Mouse (Mus musculus) limb, embryonic 14.5 days (tissue): Measurements from ENCODE around the gene 2310034G01Rik. TPM values are rescaled to one million over a fixed set of nuclear protein-coding genes. Genes with fewer than 3 reads are reported as not detected.

ENCODE experiments used
- ATAC-seq: fragments of 200-750 bp; cut with Nextera tagmentation; 2 replicates; pipeline ENCODE4 v1.8.0; 2017; ENCODE audit warnings: low read depth, moderate number of reproducible peaks, moderate TSS enrichment; ENCODE audit not compliant: low FRiP score
- DNase-seq: peaks from one replicate; pipeline ENCODE4 v3.0.0-alpha.2; 2015; ENCODE audit warnings: low spot score
- H3K27ac ChIP-seq: fragments of 300-500 bp; sonication (generic); replicated peaks from 2 replicates; pipeline ENCODE4 v1.5.1; 2014; ENCODE audit warnings: low read depth, mild to moderate bottlenecking, low read length, moderate library complexity, mixed read lengths
- H3K27me3 ChIP-seq: fragments of 300-500 bp; sonication (generic); 2 replicates; pipeline ENCODE4 v1.6.1; 2014; ENCODE audit warnings: low read length, mixed read lengths; ENCODE audit not compliant: control insufficient read depth, insufficient read depth
- H3K36me3 ChIP-seq: fragments of 300-500 bp; sonication (generic); 2 replicates; pipeline ENCODE4 v1.6.1; 2014; ENCODE audit warnings: mild to moderate bottlenecking, low read length, moderate library complexity, mixed read lengths; ENCODE audit not compliant: control insufficient read depth, insufficient read depth
- H3K4me1 ChIP-seq: fragments of 300-500 bp; sonication (generic); 2 replicates; pipeline ENCODE4 v1.6.1; 2014; ENCODE audit warnings: antibody characterized with exemption, low read length, mixed read lengths; ENCODE audit not compliant: control insufficient read depth, insufficient read depth
- H3K4me2 ChIP-seq: fragments of 300-500 bp; sonication (generic); replicated peaks from 2 replicates; pipeline ENCODE4 v1.6.1; 2014; ENCODE audit warnings: low read depth, mild to moderate bottlenecking, low read length, moderate library complexity; ENCODE audit not compliant: severe bottlenecking
- H3K4me3 ChIP-seq: fragments of 300-500 bp; sonication (generic); replicated peaks from 2 replicates; pipeline ENCODE4 v1.5.1; 2014; ENCODE audit warnings: low read length
- H3K9ac ChIP-seq: fragments of 300-500 bp; sonication (generic); 2 replicates; pipeline ENCODE4 v1.6.1; 2014; ENCODE audit warnings: mild to moderate bottlenecking, low read depth, low read length, moderate library complexity; ENCODE audit not compliant: severe bottlenecking
- H3K9me3 ChIP-seq: fragments of 300-500 bp; sonication (generic); 2 replicates; pipeline ENCODE4 v1.6.1; 2016; ENCODE audit warnings: low read length; ENCODE audit not compliant: control insufficient read depth
- POLR2A ChIP-seq: fragments of 200-500 bp; IDR thresholded peaks from 2 replicates; pipeline ENCODE4 v1.8.0; 2012; ENCODE audit warnings: inconsistent platforms, mild to moderate bottlenecking, moderate library complexity, borderline replicate concordance; ENCODE audit not compliant: insufficient read depth, insufficient read length; ENCODE audit errors: extremely low read depth
- WGBS: fragments of 180-500 bp; shearing (Covaris S2); extraction: QIAGEN DNeasy Blood & Tissue Kit; methylation state at CpG from one replicate; pipeline ENCODE4 v1.1.7; 2014; 5-methylcytosine and 5-hydroxymethylcytosine counted together
- polyA plus RNA-seq, 2 experiments: library from polyadenylated mRNA; depleted of rRNA in 1 of 2; stranded (reverse) in 1 of 2; unstranded in 1 of 2; fragments of >200 nt; fragmentation: Nextera tagmentation in 1 of 2; extraction: Ambion mirVana in 1 of 2; gene quantifications; 2 replicates each; pipeline versions ENCODE4 v1.2.1 to v1.2.3; 2012 to 2014

2310034G01Rik gene
- polyA plus RNA-seq (2012; rRNA removed) = 1.6 TPM in 2 replicates
- polyA plus RNA-seq (2014; fragmentation: Nextera tagmentation; extraction: Ambion mirVana) = 2.1 and 2.7 TPM in 2 replicates

- Histone ChIP-seq H3K27ac (peak within 1 kb of the TSS; percentile 79), H3K9ac (peak within 1 kb of the TSS; percentile 80), H3K36me3 (no peaks in the 10 kb centered on the region), H3K4me3 (peak within 1 kb of the TSS; percentile 76), H3K4me1 (0 out of 2 replicates have a peak, but pooled peaks cover 7% of the 10 kb centered on the region), H3K4me2 (peak within 1 kb of the TSS; percentile 85), H3K27me3 (no peaks in the 10 kb centered on the region), H3K9me3 (no peaks in the 10 kb centered on the region)
- DNase-seq (no peak), ATAC-seq (no peak)
- no peak for TF ChIP-seq POLR2A
- WGBS = 41% methylated on average over 10 of the region's 10 CpGs
These were observed at the start of gene 2310034G01Rik for GRCm38 (mm10) chr19:46350168-46350932. TSS of gene 2310034G01Rik (minus strand) at chr19:46350302.

GRCm38 (mm10) chr19:46399886-46400285 lies 49.8 kb upstream of the 2310034G01Rik start:
- DNase-seq (no peak), ATAC-seq (no peak)
- 0 out of 2 replicates have a peak overlapping the region, but pooled peaks have one; percentile 21 for H3K9ac ChIP-seq
- no peak overlapping the region for H3K4me2 ChIP-seq
- peaks cover 35% of the 10 kb centered on the region for H3K36me3 ChIP-seq
- no peak overlapping the region for H3K27ac ChIP-seq
- H3K4me3 ChIP-seq = no peak overlapping the region
- H3K4me1 ChIP-seq = peaks cover 28% of the 10 kb centered on the region
- no peaks in the 10 kb centered on the region for H3K9me3 ChIP-seq
- no peak for TF ChIP-seq POLR2A
- H3K27me3 ChIP-seq = no peaks in the 10 kb centered on the region
- 33% methylated on average over 7 of the region's 7 CpGs for WGBS

- WGBS = 73% methylated on average over 6 of the region's 6 CpGs
- DNase-seq (no peak), ATAC-seq (no peak)
- peaks cover 30% of the 10 kb centered on the region for H3K4me1 ChIP-seq
- H3K9ac ChIP-seq = no peak overlapping the region
- H3K36me3 ChIP-seq = peaks cover 32% of the 10 kb centered on the region
- no peak overlapping the region for H3K27ac ChIP-seq
- no peak for TF ChIP-seq POLR2A
- no peak overlapping the region for H3K4me3 ChIP-seq
- no peak overlapping the region for H3K4me2 ChIP-seq
- no peaks in the 10 kb centered on the region for H3K9me3 ChIP-seq
- no peaks in the 10 kb centered on the region for H3K27me3 ChIP-seq
These were observed 49.3 kb upstream of the 2310034G01Rik start for GRCm38 (mm10) chr19:46399372-46399771.

DNA sequence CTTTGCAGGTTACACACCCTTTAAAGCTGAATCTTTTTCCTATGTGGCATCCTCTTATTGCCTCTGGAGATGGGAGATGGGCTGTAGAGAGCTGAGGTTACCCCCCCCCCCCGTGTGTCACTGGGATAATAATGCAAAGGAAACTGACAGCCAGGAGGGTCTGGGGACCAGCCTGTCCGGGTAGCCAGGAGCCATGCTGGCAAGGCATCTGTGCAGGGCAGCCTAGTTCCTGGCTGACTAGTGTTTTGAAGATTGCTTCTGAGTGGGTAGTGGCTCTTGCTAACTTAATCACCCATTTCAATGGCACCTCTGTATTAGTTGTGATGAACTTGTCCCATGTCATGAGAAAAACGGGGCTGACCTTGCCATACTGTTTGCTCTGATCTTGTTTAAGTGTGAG lies 48.3 kb upstream of the 2310034G01Rik start:
- ATAC-seq (no peak), DNase-seq (no peak)
- Histone ChIP-seq H3K4me3 (peak overlapping the region; percentile 57), H3K36me3 (peaks cover 22% of the 10 kb centered on the region), H3K9ac (peak overlapping the region; percentile 77), H3K9me3 (no peaks in the 10 kb centered on the region), H3K4me1 (peaks cover 36% of the 10 kb centered on the region), H3K27ac (no peak overlapping the region), H3K4me2 (peak overlapping the region; percentile 79), H3K27me3 (no peaks in the 10 kb centered on the region)
- 35% methylated on average over 3 of the region's 3 CpGs for whole genome bisulfite sequencing
- TF ChIP-seq POLR2A = no peak

DNA sequence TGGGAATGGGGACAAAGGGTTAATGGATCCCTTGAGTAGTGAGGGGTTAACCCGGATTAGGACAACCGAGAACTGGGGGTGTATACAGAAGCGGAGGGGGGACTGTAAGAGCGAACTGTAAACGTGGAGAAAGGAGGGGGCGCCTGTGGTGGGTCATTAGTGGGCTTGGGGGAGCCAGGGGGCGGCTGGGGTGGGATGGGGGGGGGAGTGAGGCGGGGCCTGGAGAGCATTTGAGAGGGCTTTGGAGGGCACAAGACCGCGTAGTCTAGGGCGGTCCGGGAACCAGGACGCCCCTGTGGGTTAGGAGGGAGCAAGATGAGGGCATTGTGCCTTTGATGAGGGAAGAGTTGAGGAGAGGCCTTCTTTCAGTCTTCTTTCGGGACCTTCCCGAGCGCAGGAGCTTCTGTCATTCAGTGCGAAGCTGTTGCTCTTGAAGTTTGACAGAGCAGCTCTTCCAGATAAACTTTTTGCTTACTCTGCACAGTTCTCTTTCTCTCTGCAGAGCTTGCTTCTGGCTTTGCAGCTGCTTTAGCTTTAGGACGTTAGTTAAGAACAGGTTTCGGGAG lies 47.4 kb upstream of the 2310034G01Rik start:
- peak overlapping the region; percentile 79 for H3K4me2 ChIP-seq

More for the DNA sequence above, 47.4 kb upstream of the 2310034G01Rik start:
- DNase-seq = peak; percentile 41
- no peak for ATAC-seq
- Histone ChIP-seq H3K9ac (peak overlapping the region; percentile 77), H3K9me3 (no peaks in the 10 kb centered on the region), H3K4me3 (peak overlapping the region; percentile 57), H3K27me3 (no peaks in the 10 kb centered on the region), H3K36me3 (peaks cover 13% of the 10 kb centered on the region), H3K4me1 (peaks cover 38% of the 10 kb centered on the region), H3K27ac (peak overlapping the region; percentile 82)
- no peak for TF ChIP-seq POLR2A
- 1% methylated on average over 18 of the region's 19 CpGs for WGBS
